Mouse (Mus musculus) CD8-positive naive resting alpha-beta T cell, adult 2 months (primary cell): ENCODE measurements around the gene Kcnh6.
A peak's percentile ranks its signal among the peaks of the same experiment; 100 is the strongest.

Experiments
- DNase-seq, 2 experiments: peaks; one replicate each; pipeline ENCODE4 v3.0.0; 2022; ENCODE audit warnings: low read depth in 2 of 2, low spot score in 2 of 2

Gene Kcnh6

DNA sequence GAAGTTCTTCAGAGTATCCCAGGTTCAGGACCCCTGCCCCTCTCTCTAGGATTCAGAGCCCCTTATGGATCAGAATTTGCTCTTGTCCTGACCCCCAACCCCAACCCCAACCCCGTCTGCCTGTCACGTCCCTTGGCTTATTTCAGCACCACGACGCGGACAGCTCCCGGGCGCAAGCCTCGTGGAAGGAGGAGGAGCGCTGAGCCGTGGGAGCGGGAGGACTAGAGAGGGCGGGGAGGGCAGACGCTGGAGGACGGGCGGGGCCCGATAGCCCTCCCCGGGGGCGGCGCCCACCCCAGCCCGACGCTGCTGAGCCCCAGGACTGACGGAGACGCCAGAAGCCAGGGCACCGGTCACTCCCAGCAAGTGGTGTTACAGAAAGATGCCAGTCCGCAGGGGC is at the start of gene Kcnh6:
Kcnh6 (plus strand) TSS at position 304 of the 400 bp plus-strand sequence.
- DNase-seq: peak; percentile 16 to 50

DNA sequence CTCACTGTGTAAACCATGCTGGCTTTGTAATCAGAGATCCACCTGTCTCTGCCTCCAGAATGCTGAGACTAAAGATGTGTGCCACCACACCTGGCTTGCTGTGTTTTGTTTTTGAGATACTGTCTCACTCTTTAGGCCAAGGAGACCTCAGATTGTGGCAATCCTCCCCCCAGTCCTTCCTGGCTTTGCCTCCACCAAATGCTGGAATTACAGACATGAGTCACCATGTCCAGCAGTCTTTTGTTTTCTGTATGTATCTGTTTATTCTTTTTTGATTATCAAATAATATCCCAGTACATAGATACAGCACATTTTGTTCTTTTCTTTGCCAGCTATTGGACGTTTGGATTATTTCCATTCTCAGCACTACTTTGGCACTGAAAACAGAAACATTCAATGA is 49.4 kb upstream of the Kcnh6 start:
- DNase-seq: no peak

DNA sequence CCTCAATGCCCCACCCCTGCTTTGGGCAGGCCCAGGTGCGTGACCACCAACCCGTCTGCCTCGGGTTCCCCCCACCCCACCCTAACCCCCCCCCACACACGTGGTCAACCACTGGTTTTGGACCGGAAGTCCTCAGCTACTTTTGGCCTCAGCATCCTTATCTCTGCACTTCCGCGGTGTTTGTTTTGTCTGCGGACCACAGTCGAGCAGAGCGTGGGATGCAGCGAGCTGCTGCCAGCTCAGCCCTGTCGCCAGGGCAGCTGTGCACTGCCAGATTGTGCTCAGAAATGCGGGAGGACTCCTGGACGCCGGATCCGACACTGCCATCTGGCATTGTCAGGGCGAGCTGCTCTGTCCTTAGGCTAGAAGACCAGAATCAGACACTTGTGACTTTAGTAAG is 48.6 kb upstream of the Kcnh6 start:
- no peak for DNase-seq

DNA sequence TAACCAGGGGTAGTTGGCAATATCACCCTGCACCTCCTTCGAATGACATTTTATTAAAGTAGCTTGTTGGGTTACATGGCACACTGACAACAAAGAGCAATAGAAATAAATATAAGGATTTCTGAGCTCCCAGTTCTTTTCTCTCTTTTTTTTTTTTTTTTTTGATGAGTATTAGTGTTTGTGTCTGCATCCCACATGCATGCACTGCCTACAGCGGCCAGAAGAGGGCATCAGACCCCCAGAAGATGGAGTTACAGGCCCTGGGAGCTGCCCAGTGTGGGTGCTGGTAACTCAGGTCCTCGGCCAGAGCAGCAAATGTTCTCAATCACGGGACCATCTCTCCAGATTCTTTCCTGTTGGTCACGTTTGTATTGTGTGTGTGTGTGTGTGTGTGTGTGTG is 43.2 kb upstream of the Kcnh6 start:
- DNase-seq: no peak

DNA sequence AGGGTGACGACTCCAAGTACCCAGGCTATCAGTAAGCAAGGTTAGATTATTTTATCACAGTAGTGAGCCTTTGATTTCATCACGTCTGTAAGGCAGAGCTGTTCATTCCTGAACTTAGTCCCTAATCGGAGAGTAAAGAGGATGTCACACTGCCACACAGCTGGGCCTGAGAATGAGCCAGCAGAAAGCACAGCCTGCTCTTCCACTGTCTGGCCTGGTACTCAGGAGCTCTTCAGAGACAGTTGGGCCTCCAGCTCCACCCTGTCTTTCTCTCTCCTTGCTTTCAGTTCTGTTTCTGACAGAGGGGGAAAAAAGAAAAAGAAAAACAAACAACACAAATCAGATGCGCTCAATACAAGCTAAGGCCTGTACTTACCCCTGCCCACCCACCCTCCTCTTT is 41.6 kb upstream of the Kcnh6 start:
- DNase-seq: no peak

DNA sequence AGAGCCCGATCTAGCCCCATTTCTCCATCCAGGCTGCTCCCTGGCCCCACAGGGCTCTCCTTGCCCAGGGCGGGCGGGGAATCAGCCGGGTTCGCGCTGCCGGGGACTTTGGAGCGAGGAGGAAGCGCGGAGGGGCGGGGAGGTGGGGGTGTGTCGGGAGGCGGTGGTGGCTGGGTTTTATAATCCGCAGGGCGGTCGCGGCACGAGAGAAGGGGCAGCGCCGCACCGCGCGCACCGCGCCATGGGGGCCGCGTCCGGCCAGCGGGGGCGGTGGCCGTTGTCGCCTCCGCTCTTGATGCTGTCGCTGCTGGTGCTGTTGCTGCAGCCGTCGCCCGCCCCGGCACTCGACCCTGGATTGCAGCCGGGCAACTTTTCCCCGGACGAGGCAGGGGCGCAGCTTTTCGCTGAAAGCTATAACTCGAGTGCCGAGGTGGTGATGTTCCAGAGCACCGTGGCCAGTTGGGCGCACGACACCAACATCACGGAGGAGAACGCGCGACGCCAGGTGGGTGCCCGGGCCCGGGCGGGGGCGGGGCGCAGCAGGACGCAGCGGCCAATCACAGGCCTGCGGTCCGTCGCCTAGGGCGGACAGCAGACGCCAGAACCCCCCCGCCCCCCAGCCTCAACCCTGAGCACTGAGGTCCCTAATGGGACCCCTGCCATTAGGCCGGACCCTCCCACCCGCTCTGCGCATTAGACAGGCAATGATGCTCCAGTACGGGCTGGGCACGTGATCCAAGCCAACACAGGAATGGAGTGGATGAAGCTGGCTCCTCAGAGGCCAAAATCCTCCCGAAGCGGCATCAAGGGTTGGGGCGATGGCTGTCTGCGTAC is 40.0 kb upstream of the Kcnh6 start, which contains the start of gene Ace:
Ace (plus strand) TSS at position 205 of the 834 bp plus-strand sequence.
- no peak for DNase-seq

DNA sequence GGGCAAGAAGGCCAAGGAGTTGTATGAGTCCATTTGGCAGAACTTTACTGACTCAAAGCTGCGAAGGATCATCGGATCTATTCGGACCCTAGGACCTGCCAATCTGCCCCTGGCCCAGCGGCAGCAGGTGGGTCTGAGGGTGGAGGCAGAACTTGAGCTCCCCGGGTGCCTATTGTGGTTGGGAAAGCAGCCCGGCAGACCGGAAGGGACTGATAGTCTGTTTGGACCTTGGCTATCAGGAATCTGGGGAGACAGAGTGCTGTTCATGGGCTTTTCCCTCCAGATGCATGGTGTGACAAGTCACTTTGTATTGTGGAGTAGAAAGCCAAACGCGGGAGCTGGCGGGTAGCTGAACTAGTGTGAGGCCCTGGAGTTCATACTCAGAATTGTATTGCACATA is 39.0 kb upstream of the Kcnh6 start:
- DNase-seq: no peak

DNA sequence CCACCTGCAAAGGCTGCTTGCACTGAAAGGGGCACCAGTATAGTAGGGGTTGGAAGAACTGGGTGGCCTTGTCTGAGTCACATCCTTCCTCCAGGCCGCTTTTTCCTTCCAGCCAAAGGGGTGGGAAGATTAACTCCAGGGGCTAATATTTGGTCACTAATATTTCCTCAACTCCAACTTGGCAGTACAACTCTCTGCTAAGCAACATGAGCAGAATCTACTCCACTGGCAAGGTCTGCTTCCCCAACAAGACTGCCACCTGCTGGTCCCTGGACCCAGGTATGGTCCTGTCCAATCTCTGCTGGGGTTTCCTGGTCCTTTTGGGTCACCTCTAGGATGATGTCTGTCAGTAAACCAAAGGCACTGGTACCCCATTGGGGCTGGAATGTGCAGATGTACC is 38.4 kb upstream of the Kcnh6 start:
- peak in 1 of 2 experiments; percentile 8 for DNase-seq

DNA sequence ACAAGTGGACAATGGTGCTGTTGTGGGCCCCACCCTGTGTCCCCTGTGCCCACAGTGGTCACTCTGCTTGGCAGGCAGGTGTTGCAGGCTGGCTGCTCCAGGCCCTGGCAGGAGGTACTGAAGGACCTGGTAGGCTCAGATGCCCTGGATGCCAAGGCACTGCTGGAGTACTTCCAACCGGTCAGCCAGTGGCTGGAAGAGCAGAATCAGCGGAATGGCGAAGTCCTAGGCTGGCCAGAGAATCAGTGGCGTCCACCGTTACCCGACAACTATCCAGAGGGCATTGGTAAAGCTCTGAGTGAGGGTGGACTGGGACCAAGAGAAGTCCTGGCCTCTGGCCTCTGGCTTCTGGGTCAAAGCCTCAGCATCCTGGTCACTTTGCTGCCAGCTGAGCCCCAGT is 33.3 kb upstream of the Kcnh6 start:
- no peak for DNase-seq

DNA sequence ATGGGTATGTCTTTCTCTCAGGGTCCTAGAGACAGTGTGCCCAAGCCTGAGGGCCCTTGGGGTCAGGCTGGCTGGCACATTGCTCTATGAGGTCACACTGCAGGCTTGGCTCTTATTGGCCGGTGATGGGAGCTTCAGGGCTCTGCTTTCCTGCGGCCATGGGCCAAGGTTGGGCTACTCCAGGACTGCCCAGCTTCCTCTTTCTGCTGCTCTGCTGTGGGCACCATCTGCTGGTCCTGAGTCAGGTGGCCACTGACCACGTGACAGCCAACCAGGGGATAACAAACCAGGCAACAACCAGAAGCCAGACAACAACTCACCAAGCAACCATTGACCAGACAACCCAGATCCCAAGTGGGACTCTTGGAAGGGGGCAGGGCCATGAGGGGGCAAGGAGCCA is 32.9 kb upstream of the Kcnh6 start:
- no peak for DNase-seq

DNA sequence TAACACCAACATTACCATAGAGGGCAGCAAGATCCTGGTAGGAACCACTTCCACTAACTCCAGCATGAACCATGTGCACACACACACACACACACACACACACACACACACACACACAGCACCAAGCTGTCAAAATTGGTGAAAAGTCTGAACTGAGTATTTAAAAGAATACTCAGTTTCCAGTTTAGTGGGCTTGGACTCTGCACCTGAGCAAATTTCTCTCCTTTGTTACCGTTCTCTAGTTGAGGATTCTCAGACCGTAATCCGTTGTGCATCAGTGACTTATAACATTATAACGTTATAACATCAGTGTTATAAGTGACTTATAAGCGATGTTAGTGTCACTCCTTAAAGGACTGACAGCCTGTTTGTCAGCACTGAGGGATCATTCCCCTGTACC is 32.3 kb upstream of the Kcnh6 start:
- no peak for DNase-seq

DNA sequence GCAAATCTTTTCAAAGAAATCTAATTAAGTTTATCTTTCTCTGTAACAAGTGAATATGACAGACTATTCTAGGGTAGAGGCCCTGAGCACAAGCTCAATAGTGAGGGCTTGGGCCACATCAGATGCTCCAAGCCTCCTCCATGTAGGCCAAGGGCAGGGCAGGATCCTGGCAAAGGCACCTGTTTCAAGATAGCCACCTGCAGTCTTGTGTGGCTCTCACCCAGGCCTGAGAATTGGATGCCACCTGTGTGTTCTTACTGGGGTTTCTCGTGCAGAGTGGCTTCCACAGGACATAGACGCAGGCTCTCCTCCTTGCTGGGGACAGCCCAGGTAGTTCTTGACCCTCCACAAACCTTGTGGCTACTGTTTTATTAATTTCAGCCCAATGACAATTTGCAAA is 29.7 kb upstream of the Kcnh6 start:
- DNase-seq: no peak

DNA sequence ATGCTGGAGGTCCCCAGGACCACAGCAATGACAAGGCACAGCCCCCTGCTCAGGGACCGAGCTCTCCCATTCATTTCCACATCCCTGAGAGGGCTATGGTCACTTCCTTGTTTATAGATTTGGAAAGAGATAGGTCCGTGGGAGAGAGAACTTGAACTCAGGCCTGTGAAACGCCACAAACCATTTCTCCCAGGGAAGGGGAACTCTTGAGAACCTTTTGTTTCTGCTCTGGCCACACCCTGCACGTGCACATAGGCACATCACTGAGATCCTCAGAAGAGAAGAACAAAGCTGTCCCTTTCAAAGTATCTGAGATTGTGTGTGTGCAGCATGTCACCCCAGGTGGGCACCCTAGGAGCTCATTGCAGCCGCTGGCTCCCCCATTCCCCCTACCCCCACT is 29.3 kb upstream of the Kcnh6 start:
- no peak for DNase-seq

DNA sequence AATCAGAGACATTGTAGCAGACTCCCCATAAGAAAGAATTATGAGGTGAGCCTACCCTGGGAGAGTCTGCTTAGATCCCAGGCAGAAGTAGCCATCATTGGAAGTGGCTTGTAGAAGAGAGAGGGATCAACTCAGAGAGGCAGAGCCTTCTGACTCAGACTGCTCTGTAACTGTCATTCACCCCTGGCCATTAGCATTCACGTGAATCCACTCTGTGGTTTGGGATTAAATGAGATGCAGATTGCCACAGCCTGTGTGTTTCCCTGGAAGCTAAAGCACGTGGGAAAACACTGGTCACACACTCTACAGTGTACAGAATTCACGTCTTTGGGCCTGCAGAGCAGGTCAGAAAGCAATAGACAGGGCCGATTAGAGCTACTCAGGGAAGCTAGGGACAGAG is 23.5 kb upstream of the Kcnh6 start:
- DNase-seq: no peak

DNA sequence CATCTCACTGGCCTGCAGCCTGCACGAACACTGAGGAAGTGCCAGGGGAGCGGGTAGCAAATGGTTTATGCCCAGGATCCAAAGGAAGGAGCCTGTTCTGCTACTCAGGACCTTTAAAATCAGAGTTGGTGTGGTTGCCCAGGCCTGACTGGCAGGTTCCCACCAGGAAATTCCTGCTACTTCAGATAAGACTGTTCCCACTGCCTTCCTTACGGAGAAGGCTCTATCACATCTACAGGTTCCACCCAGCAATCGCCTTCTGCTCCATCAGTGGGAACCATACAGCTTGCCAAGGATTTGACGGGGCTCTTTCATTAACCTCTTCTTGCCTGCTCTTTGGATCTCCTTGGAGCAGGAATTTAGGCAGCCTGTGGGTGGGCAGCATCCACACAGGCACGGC is 20.5 kb upstream of the Kcnh6 start:
- DNase-seq: no peak

DNA sequence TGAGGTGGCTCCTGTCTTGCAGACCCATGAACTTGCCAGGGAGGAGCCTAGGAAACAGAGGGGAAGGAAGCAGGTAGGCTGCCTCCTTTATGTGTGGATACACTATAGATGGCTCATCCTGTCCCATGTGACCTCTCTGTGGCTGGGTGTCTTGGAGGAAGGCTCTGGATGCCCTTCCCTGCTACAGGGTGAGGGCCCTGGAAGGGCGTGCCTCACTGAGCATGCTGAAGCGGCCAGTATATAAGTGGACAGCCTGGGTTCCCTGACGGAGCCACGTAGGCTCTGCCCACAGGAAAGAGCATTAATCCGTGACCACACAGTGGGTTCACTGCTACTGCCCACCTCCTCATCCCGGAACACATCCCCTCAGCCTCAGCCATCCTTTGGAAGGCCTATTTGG is 18.5 kb upstream of the Kcnh6 start:
- no peak for DNase-seq

DNA sequence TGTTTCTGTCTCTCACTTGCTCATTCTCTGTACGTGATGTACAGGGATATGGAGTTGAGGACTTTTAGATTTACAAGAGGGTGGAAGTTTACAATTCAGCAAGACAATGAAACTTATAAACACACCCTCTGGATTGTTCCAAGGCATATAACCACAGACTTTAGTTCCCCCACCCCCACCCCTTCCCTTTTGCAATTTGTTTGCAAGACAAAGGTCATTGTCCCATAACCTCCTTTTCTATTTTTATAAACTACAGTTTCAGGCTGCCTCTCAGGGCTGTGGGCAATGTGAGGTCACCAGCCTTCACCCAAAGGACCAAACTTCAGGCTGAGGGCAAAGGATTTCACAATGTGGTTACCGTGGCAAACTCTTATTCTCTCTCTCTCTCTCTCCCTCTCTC is 17.7 kb upstream of the Kcnh6 start:
- no peak for DNase-seq

DNA sequence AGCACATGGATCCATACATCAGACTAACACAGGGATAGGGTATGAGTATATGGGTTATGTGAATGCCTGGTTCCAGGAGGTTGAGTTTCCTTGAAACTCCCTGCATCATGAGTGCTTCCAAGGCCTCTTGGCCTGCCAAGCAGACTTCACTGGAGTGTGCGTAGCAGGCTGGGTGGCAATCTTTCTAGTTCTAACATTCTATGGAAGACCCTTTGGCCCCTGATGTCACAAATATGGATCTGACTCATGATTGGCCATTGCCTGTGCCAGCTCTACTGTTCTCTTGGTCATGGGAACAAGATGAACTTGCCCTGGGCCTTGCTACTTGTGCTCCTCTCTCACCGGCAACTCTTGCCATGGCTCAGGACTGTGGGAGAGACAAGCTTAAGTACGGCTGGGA is 13.5 kb upstream of the Kcnh6 start, which contains the start of gene Ace3:
Ace3 (plus strand) TSS at position 301 of the 400 bp plus-strand sequence.
- DNase-seq: no peak

DNA sequence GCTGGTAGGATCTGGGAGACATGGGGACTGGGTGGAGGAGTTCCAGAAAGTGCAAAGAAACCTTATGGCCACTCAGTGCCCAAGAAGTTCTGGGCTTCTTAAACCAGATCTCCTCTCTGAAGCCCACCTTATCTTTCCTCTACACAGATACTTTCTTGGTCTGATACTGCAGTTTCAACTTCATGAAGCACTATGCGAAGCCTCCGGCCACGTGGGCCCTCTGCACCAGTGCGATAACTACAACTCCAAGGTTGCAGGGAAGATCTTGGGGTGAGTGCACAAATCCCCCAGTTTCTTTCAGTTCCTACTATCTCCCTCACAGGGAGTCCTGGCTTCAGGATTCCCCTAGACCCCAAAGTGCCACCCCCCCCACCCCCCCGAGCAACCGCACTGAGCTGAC is 7.9 kb upstream of the Kcnh6 start:
- DNase-seq: no peak

DNA sequence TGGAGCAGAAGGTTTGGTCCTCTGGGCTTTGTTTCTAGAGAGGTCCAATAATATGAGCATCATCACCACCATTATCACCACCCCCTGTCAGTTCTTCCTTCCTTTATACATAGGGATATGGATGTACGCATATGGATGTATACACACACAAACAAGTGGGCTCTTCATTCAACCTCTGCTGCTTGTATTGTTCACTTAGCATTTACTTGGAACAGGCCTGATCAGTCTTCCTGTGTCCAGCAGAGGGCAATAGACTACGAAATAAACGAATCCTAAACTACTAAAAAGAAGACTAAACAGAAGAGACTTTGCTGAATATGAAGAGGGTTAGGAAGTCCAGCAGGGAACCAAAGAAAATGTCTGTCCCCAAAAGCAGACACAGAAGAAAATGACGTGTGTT is 6.2 kb upstream of the Kcnh6 start:
- peak in 1 of 2 experiments; percentile 44 for DNase-seq

DNA sequence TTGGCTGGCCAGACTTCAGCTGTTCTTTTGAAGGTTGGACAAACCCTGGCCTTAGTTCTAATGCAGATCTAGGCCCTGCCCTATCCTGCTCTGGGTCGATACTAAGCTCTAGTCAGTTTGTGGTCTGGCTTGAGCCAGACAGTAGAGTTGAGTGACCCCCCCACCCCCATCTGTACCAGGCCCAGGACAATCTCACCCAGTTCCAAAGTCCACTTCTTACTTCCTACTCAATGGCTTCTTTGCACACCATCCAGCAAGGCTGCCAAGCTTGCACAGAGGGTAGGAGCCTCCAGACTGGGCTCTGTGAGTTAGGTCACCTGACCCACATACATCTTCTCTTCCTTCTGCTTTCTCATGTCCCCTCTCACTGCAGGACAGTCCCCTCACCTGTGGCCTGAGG is 3.3 kb upstream of the Kcnh6 start:
- no peak for DNase-seq

DNA sequence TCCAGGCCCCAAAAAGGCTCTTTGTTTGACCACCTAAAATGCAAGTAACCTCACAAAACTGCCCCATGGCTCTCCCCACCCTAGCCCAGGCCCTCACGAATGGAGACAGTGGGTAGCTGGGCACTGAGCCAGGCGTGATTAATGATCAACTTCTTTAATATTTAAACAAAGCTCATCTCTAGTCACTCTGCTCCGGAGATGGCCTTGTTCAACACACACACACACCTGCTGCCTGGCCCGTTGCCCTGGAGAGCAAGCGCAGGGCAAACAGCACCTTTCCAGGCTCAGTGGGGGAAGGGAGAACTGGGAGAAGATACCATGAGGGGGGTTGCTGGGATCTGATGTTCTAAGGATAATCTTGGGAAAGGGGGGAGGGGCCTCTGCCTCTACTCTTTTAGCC is 2.0 kb upstream of the Kcnh6 start:
- DNase-seq: no peak

DNA sequence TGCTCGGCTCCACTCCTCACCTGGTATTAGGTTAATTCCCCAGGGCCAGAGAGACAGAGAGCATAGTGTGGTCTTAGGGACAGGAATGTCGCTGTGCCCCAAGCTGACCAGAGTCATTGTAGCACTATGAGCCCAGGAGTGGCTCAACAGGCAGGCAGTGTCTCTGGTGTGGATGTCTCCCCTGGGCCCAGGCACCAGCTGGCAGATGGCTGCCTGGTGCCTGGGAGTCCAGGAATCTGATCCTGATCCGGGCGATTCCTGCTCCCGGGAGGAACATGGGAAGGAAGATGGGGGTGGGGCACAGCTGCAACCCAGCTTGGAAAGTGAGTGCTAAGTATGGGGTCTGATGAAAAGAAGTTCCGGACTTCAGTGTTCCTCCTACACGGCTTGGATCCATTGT is 4.8 kb downstream of the Kcnh6 start:
- no peak for DNase-seq
